Mouse (Mus musculus): ENCODE measurements around the gene Slc30a2. TPM values are rescaled to one million over a fixed set of nuclear protein-coding genes. Genes with fewer than 3 reads are reported as not detected.

The Slc30a2 gene
- total and polyA plus RNA-seq, 2 experiments from 2014 or later: 0.18 TPM; not detected in 1

DNA sequence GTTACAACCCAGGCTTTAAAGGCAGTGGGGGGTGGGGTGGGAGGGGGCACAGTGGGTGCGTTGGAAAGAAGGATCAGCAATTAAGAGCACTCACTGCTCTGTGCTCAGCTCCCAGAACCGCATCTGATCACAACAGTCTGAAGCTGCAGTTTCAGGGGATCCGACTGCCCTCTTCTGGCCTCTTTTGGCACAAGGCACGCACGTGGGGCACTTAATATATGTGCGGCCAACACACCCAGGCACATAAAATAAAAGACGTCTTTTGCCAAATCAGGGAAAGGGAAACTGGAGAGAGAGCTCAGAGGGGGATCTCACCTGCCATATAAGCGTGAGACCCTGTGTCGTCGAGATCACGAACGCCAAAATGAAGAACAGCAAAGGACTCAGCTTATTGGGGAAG, 50.0 kb downstream of the Slc30a2 start:
- Histone ChIP-seq H3K4me2 (ENCODE audit: low read depth, low read length) (no peak overlapping the region), H3K4me3 (ENCODE audit: low read length) (no peak overlapping the region), H3K4me1 (ENCODE audit: insufficient read depth, low read length) (no peaks in the 10 kb centered on the region), H3K27me3 (ENCODE audit: insufficient read depth, low read length) (no peaks in the 10 kb centered on the region), H3K9ac (replicated peaks; ENCODE audit: low read length) (no peak overlapping the region), H3K27ac (no peak overlapping the region), H3K9me3 (ENCODE audit: low read length) (no peaks in the 10 kb centered on the region), H3K36me3 (ENCODE audit: insufficient read depth, low read length) (no peaks in the 10 kb centered on the region)
- DNase-seq (ENCODE audit: low spot score): peak; percentile 63
- peak; percentile 56 for TF ChIP-seq CTCF (IDR thresholded peaks at IDR 0.05; ENCODE audit: low read depth)
- 17% methylated on average over 12 of the region's 12 CpGs for WGBS
- no peak for ATAC-seq

DNA sequence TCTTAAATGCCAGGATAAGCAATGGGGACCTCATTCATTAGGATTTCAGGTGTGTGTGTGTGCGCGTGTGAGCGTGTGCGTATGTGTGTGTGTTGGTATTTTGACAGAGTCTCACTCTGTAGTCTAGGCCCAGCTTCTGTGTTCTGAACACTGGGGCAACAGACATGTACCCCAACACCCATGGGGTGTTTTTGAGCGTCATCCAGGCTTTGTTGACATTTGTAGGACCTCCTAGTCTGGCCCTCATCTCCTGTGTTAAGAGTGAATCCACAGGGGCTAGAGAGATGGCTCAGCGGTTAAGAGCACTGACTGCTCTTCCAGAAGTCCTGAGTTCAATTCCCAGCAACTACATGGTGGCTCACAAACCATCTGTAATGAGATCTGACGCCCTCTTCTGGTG, 52.2 kb downstream of the Slc30a2 start:
- ATAC-seq (no peak), DNase-seq (ENCODE audit: low spot score) (no peak)
- Histone ChIP-seq H3K4me1 (ENCODE audit: insufficient read depth, low read length) (no peaks in the 10 kb centered on the region), H3K9me3 (ENCODE audit: low read length) (no peaks in the 10 kb centered on the region), H3K27me3 (ENCODE audit: insufficient read depth, low read length) (no peaks in the 10 kb centered on the region), H3K4me2 (ENCODE audit: low read depth, low read length) (no peak overlapping the region), H3K27ac (peak overlapping the region; percentile 78; the same call in 1 of the 2 replicates), H3K9ac (replicated peaks; ENCODE audit: low read length) (no peak overlapping the region), H3K36me3 (ENCODE audit: insufficient read depth, low read length) (no peaks in the 10 kb centered on the region), H3K4me3 (ENCODE audit: low read length) (no peak overlapping the region)
- 91% methylated on average over 7 of the region's 7 CpGs for WGBS
- no peak for TF ChIP-seq CTCF (IDR thresholded peaks at IDR 0.05; ENCODE audit: low read depth)

DNA sequence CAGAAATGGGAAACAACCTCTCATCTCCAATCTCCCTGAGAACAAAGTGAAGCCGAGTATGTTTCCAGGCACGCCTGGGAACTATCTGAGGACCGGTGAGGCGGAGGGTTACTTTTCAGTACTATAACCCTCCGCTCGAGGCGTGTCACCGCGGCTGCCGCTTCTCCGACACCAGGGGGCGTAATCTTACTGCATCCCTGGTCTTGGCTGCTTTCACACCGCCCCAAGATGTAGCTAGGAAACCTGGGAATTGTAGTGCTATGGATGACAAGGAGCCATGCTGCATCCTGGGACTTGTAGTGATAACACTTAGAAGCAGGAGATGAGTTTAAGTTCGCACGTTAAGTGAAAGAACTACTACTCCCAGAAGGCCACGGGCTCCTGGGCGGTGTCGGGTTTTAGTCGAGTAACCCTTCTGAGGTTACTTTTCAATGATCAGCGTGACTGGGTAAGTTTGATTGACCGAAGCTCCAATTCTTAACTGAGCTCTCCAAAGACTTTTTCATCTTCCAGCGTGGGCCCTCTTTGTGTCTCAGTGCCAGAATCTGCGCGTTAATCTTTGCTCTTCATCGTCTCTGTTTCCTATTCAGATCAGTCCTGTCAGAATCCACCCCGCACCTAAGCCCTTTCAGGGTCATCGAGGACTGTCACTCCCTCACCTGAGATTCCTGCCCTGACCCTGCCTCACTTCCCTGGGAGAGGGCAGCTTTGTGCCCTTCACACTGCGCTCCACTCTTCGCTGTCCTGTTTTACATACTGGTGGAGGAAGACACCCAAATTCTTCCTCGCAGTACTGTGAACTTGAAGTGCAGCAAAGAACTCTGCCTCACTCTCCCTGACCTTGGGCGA, 53.2 kb downstream of the Slc30a2 start, which contains the start of gene Pafah2:
Gene Pafah2, plus strand, starts transcription at position 344 of the 849 bp plus-strand sequence.
- DNase-seq (ENCODE audit: low spot score): peak; percentile 99
- H3K9me3 ChIP-seq (ENCODE audit: low read length): no peaks in the 10 kb centered on the region
- WGBS: under 1% methylated on average over 31 of the region's 31 CpGs

DNA sequence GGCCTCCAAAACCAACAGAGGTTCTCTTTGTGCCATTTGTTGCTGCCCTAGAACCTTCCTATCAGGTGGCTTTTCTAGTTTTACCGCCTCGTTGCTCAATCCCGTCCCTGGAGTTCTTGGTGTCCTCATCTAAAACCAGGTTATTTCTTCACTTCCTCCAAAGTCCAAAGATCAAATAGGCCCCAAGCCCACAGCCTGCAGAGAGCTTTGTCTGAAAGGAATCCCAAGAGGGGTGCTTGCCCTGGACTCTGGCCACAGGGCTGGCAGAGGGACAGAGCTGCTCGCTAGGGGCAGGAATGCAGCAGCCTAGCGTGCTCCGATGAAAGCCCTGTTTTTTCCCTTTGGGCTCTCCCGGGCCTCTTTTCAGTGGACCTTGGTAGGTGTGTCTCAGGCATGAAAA, 54.1 kb downstream of the Slc30a2 start:
- no peaks in the 10 kb centered on the region for H3K36me3 ChIP-seq (ENCODE audit: insufficient read depth, low read length)
- H3K9ac ChIP-seq (replicated peaks; ENCODE audit: low read length): no peak overlapping the region
- no peaks in the 10 kb centered on the region for H3K9me3 ChIP-seq (ENCODE audit: low read length)
- no peaks in the 10 kb centered on the region for H3K27me3 ChIP-seq (ENCODE audit: insufficient read depth, low read length)
- H3K27ac ChIP-seq: peak overlapping the region; percentile 12; the same call in 1 of the 2 replicates
- no peak for ATAC-seq
- H3K4me1 ChIP-seq (ENCODE audit: insufficient read depth, low read length): peaks cover 3% of the 10 kb centered on the region
- peak overlapping the region; percentile 87 for H3K4me2 ChIP-seq (ENCODE audit: low read depth, low read length)
- TF ChIP-seq CTCF (IDR thresholded peaks at IDR 0.05; ENCODE audit: low read depth): peak; percentile 30
- DNase-seq (ENCODE audit: low spot score): peak; percentile 67
- H3K4me3 ChIP-seq (ENCODE audit: low read length): no peak overlapping the region; the same call in 1 of the 2 replicates
- WGBS: 15% methylated on average over 7 of the region's 7 CpGs

More for the DNA sequence above, 53.2 kb downstream of the Slc30a2 start, which contains the start of gene Pafah2:
- Histone ChIP-seq H3K27me3 (ENCODE audit: insufficient read depth, low read length) (no peaks in the 10 kb centered on the region), H3K4me3 (ENCODE audit: low read length) (peak within 1 kb of the TSS; percentile 48), H3K36me3 (ENCODE audit: insufficient read depth, low read length) (no peaks in the 10 kb centered on the region), H3K4me2 (ENCODE audit: low read depth, low read length) (peak within 1 kb of the TSS; percentile 87), H3K27ac (peak within 1 kb of the TSS; percentile 78), H3K9ac (replicated peaks; ENCODE audit: low read length) (peak within 1 kb of the TSS; percentile 46; the same call in 1 of the 2 replicates), H3K4me1 (ENCODE audit: insufficient read depth, low read length) (no peaks in the 10 kb centered on the region; the same call in 1 of the 2 replicates)
- peak; percentile 97 for ATAC-seq
- peak; percentile 99 for TF ChIP-seq CTCF (IDR thresholded peaks at IDR 0.05; ENCODE audit: low read depth)

DNA sequence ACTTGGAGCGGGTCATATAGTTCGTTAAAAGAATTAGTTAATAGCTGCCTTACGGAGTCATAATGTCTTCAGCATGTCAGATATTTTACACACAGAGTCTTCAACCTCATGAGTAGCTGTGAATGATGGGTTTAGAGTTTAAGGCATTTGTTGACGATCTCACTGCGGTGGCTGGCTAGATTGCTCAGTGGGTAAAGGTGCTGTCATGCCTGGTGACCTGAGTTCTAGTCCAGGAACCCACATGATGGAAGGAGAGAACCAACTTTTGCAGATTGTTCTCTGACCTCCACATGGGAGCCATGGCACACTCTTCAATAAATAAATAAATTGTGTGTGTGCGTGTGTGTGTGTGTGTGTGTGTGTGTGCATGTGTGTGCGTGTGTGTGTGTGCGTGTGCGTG, 54.8 kb downstream of the Slc30a2 start:
- Histone ChIP-seq H3K4me1 (ENCODE audit: insufficient read depth, low read length) (peaks cover 6% of the 10 kb centered on the region), H3K27me3 (ENCODE audit: insufficient read depth, low read length) (no peaks in the 10 kb centered on the region), H3K36me3 (ENCODE audit: insufficient read depth, low read length) (no peaks in the 10 kb centered on the region), H3K4me2 (ENCODE audit: low read depth, low read length) (no peak overlapping the region), H3K4me3 (ENCODE audit: low read length) (no peak overlapping the region), H3K27ac (peak overlapping the region; percentile 12; the same call in 1 of the 2 replicates), H3K9ac (replicated peaks; ENCODE audit: low read length) (no peak overlapping the region), H3K9me3 (ENCODE audit: low read length) (no peaks in the 10 kb centered on the region)
- DNase-seq (ENCODE audit: low spot score): no peak
- TF ChIP-seq CTCF (IDR thresholded peaks at IDR 0.05; ENCODE audit: low read depth): no peak
- WGBS: 87% methylated on average over 9 of the region's 9 CpGs
- ATAC-seq: no peak

DNA sequence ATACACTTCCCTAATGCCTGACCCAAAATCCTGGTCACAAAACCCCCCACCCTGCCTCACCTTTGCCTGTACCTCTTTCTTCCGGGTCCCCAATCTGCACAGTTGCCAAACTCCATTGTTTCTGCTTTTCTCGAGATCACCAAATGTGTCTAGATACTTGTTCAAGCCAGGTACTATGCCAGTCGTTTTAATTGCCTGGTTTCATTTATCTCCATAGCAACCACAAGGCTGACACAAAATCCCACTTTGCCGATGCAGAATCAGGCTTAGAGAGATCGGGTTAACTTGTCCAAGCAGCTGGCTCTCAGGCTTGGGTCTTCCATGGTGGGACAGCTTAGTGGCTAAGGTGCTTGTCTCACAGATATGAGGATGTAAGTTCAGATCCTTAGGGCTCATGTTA, 57.2 kb downstream of the Slc30a2 start:
- Histone ChIP-seq H3K27me3 (ENCODE audit: insufficient read depth, low read length) (no peaks in the 10 kb centered on the region), H3K9me3 (ENCODE audit: low read length) (no peaks in the 10 kb centered on the region), H3K36me3 (ENCODE audit: insufficient read depth, low read length) (no peaks in the 10 kb centered on the region), H3K4me1 (ENCODE audit: insufficient read depth, low read length) (peaks cover 12% of the 10 kb centered on the region), H3K4me3 (ENCODE audit: low read length) (no peak overlapping the region), H3K9ac (replicated peaks; ENCODE audit: low read length) (no peak overlapping the region), H3K27ac (peak overlapping the region; percentile 32; the same call in 1 of the 2 replicates), H3K4me2 (ENCODE audit: low read depth, low read length) (peak overlapping the region; percentile 59)
- WGBS: 13% methylated on average over 5 of the region's 5 CpGs
- DNase-seq (ENCODE audit: low spot score) (peak; percentile 61), ATAC-seq (no peak)
- no peak for TF ChIP-seq CTCF (IDR thresholded peaks at IDR 0.05; ENCODE audit: low read depth)
